Mouse (Mus musculus): ENCODE data around the gene Bdp1.

Gene Bdp1

GRCm38 (mm10) chr13:99999078-99999477, 104.8 kb downstream of the Bdp1 start:
- no peak for DNase-seq

- no peak for DNase-seq
These were observed 105.8 kb downstream of the Bdp1 start for GRCm38 (mm10) chr13:99998099-99998498.

GRCm38 (mm10) chr13:99989592-99989991, 114.3 kb downstream of the Bdp1 start:
- no peak for DNase-seq

GRCm38 (mm10) chr13:99983320-99983719, 120.5 kb downstream of the Bdp1 start:
- DNase-seq, result no peak

- DNase-seq, result no peak
These were observed 124.5 kb downstream of the Bdp1 start for GRCm38 (mm10) chr13:99979406-99979805.

- no peak for DNase-seq
These were observed 133.8 kb downstream of the Bdp1 start for GRCm38 (mm10) chr13:99970089-99970488.
